ENCODE assay signal across 8 mouse cellular contexts in genomic region chr11:98796515-98797216, GRCm38 (mm10). TPM values are rescaled to one million over a fixed set of nuclear protein-coding genes. Genes with fewer than 3 reads are reported as not detected.
DNase-seq lines count a peak whose midpoint lies in the region; ATAC-seq and TF ChIP-seq lines count a peak whose summit lies in the region.

No protein-coding gene starts in this region.

- peaks cover 9% of the 10 kb centered on the region; the same call in 1 of the 2 replicates for H3K36me3 ChIP-seq in hindbrain, embryonic 16.5 days (ENCODE audit: control insufficient read depth, insufficient read depth, low read length)

- TF ChIP-seq POLR2A in lung, adult 2 months (IDR thresholded peaks at IDR 0.05; ENCODE audit: borderline replicate concordance, extremely low read depth, low read depth, low read length), result no peak

- peaks cover 17% of the 10 kb centered on the region for H3K4me1 ChIP-seq in lung, adult 2 months (ENCODE audit: control insufficient read depth, insufficient read depth, low read length)
- H3K4me1 ChIP-seq in hindbrain, embryonic 16.5 days (ENCODE audit: control insufficient read depth, insufficient read depth, low read depth, low read length), result peaks cover 29% of the 10 kb centered on the region

- H3K9ac ChIP-seq in hindbrain, embryonic 16.5 days (ENCODE audit: low read depth, low read length), result peak overlapping the region; percentile 99

- no peaks in the 10 kb centered on the region for H3K9me3 ChIP-seq in hindbrain, embryonic 16.5 days (ENCODE audit: control insufficient read depth, low read length)

- H3K4me3 ChIP-seq in lung, adult 2 months (replicated peaks; ENCODE audit: extremely low read depth, low read depth, low read length), result peak overlapping the region; percentile 98
- H3K4me3 ChIP-seq in hindbrain, embryonic 16.5 days (ENCODE audit: low read length), result peak overlapping the region; percentile 74

- no peak for TF ChIP-seq CTCF in lung, adult 2 months (IDR thresholded peaks at IDR 0.05; ENCODE audit: insufficient read depth, low read length)

- peak; percentile 64 for DNase-seq in lung, adult 2 months
- no peak for DNase-seq in lung, postnatal 25 days (ENCODE audit: low spot score)
- DNase-seq in cerebellum, postnatal 14 days, result peak; percentile 88 to 89
- DNase-seq in gastrocnemius, adult 18-20 months (ENCODE audit: low spot score), result peak; percentile 44
- DNase-seq in left cerebral cortex, postnatal 14 days (ENCODE audit: low spot score in 2 of 2), result peak; percentile 76 to 86
- peak; percentile 86 for DNase-seq in mesoderm, embryonic 11.5 days (ENCODE audit: low read depth, low spot score)
- DNase-seq in spleen, postnatal 10 days (ENCODE audit: low spot score in 2 of 2), result peak; percentile 62 to 77

- H3K4me2 ChIP-seq in hindbrain, embryonic 16.5 days (ENCODE audit: low read length), result peak overlapping the region; percentile 75

- H3K27ac ChIP-seq in hindbrain, embryonic 16.5 days (ENCODE audit: low read depth, low read length), result peak overlapping the region; percentile 100

- 2% methylated on average over 23 of the region's 23 CpGs for WGBS in lung, adult 2 months
- WGBS in hindbrain, embryonic 16.5 days, result 2% methylated on average over 23 of the region's 23 CpGs

- H3K27me3 ChIP-seq in hindbrain, embryonic 16.5 days (replicated peaks; ENCODE audit: control insufficient read depth, insufficient read depth, low read length), result no peaks in the 10 kb centered on the region

- peak; percentile 74 for ATAC-seq in hindbrain, embryonic 16.5 days

- intact Hi-C loops in left cerebral cortex, postnatal 14 days (cut with DNase I), result no loop called here

RNA-seq across cellular contexts. Expression of gene Msl1, which starts 1.4 kb away (rescaled TPM):
- polyA plus RNA-seq in lung, adult 2 months (2012; rRNA removed), result 39.0 and 54.3 TPM in 2 replicates
- 10 to 100 TPM; 50.5 to 56.4 TPM for total RNA-seq in gastrocnemius, adult 18-20 months (2021)
- 28.2 and 28.6 TPM in 2 replicates for polyA plus RNA-seq in hindbrain, embryonic 16.5 days (2015; fragmentation: Nextera tagmentation; extraction: Ambion mirVana)
- 100 to 1,000 TPM; 168 to 170 TPM for total RNA-seq in left cerebral cortex, postnatal 14 days (2021)

RNA-seq across cellular contexts. Expression of gene Casc3, which starts 8.0 kb away (rescaled TPM):
- 33.6 and 37.9 TPM in 2 replicates for polyA plus RNA-seq in lung, adult 2 months (2012; rRNA removed)
- total RNA-seq in gastrocnemius, adult 18-20 months (2021), result 10 to 100 TPM; 14.0 to 15.6 TPM
- polyA plus RNA-seq in hindbrain, embryonic 16.5 days (2015; fragmentation: Nextera tagmentation; extraction: Ambion mirVana), result 41.7 and 49.2 TPM in 2 replicates
- 10 to 100 TPM; 53.1 to 54.6 TPM for total RNA-seq in left cerebral cortex, postnatal 14 days (2021)

RNA-seq across cellular contexts. Expression of gene Nr1d1, which starts 21.5 kb away (rescaled TPM):
- 213 and 329 TPM in 2 replicates for polyA plus RNA-seq in lung, adult 2 months (2012; rRNA removed)
- 100 to 1,000 TPM in 1 of 2 experiments, 10 to 100 TPM in 1; 74.0 to 126 TPM for total RNA-seq in gastrocnemius, adult 18-20 months (2021)
- polyA plus RNA-seq in hindbrain, embryonic 16.5 days (2015; fragmentation: Nextera tagmentation; extraction: Ambion mirVana), result 4.9 and 5.6 TPM in 2 replicates
- total RNA-seq in left cerebral cortex, postnatal 14 days (2021), result 10 to 100 TPM; 82.0 to 85.4 TPM

RNA-seq across cellular contexts. Expression of gene Rapgefl1, which starts 39.9 kb away (rescaled TPM):
- 3.4 and 18.4 TPM in 2 replicates for polyA plus RNA-seq in lung, adult 2 months (2012; rRNA removed)
- under 1 TPM; 0.09 to 0.14 TPM for total RNA-seq in gastrocnemius, adult 18-20 months (2021)
- 11.6 and 13.0 TPM in 2 replicates for polyA plus RNA-seq in hindbrain, embryonic 16.5 days (2015; fragmentation: Nextera tagmentation; extraction: Ambion mirVana)
- 100 to 1,000 TPM; 141 to 143 TPM for total RNA-seq in left cerebral cortex, postnatal 14 days (2021)

RNA-seq across cellular contexts. Expression of gene Thra, which starts 56.2 kb away (rescaled TPM):
- 142 and 159 TPM in 2 replicates for polyA plus RNA-seq in lung, adult 2 months (2012; rRNA removed)
- 10 to 100 TPM; 78.3 to 85.2 TPM for total RNA-seq in gastrocnemius, adult 18-20 months (2021)
- polyA plus RNA-seq in hindbrain, embryonic 16.5 days (2015; fragmentation: Nextera tagmentation; extraction: Ambion mirVana), result 127 and 144 TPM in 2 replicates
- total RNA-seq in left cerebral cortex, postnatal 14 days (2021), result 1,000 to 10,000 TPM in 1 of 2 experiments, 100 to 1,000 TPM in 1; 962 to 1,004 TPM
